Mouse (Mus musculus) liver, embryonic 13.5 days (tissue): ENCODE data around the gene Ebf1. TPM values are rescaled to one million over a fixed set of nuclear protein-coding genes. Genes with fewer than 3 reads are reported as not detected.

Source experiments
- ATAC-seq: fragments of 200-750 bp; cut with Nextera tagmentation; 2 replicates; pipeline ENCODE4 v1.8.0; 2017; ENCODE audit warnings: low read depth, mild to moderate bottlenecking, moderate number of reproducible peaks, moderate library complexity
- DNase-seq: peaks from one replicate; pipeline ENCODE4 v3.0.0; 2022
- H3K27ac ChIP-seq: fragments of 300-500 bp; sonication (generic); 2 replicates; pipeline ENCODE4 v1.5.1; 2015; ENCODE audit warnings: moderate library complexity, mild to moderate bottlenecking, inconsistent platforms
- H3K27me3 ChIP-seq: fragments of 300-500 bp; sonication (generic); 2 replicates; pipeline ENCODE4 v1.6.1; 2015; ENCODE audit warnings: mild to moderate bottlenecking, inconsistent platforms
- H3K36me3 ChIP-seq: fragments of 300-500 bp; sonication (generic); 2 replicates; pipeline ENCODE4 v1.6.1; 2015; ENCODE audit warnings: mild to moderate bottlenecking, inconsistent platforms
- H3K4me1 ChIP-seq: fragments of 300-500 bp; sonication (generic); replicated peaks from 2 replicates; pipeline ENCODE4 v1.6.1; 2015; ENCODE audit warnings: inconsistent platforms
- H3K4me2 ChIP-seq: fragments of 300-500 bp; sonication (generic); 2 replicates; pipeline ENCODE4 v1.6.1; 2015; ENCODE audit warnings: inconsistent platforms, mild to moderate bottlenecking, moderate library complexity
- H3K4me3 ChIP-seq: fragments of 300-500 bp; sonication (generic); replicated peaks from 2 replicates; pipeline ENCODE4 v1.5.1; 2015; ENCODE audit warnings: mild to moderate bottlenecking, inconsistent platforms
- H3K9ac ChIP-seq: fragments of 300-500 bp; sonication (generic); 2 replicates; pipeline ENCODE4 v1.6.1; 2015; ENCODE audit warnings: mild to moderate bottlenecking, inconsistent platforms
- H3K9me3 ChIP-seq: fragments of 300-500 bp; sonication (generic); replicated peaks from 2 replicates; pipeline ENCODE4 v1.6.1; 2016; ENCODE audit warnings: inconsistent platforms
- WGBS: fragments of 180-500 bp; shearing (Covaris S2); methylation state at CpG from one replicate; pipeline ENCODE4 v1.1.7; 2015; ENCODE audit not compliant: insufficient replicate concordance; 5-methylcytosine and 5-hydroxymethylcytosine counted together
- polyA plus RNA-seq: library from polyadenylated mRNA; unstranded; fragments of >200 nt; fragmentation: Nextera tagmentation; extraction: Ambion mirVana; gene quantifications from 2 replicates; pipeline ENCODE4 v1.2.1, GENCODE M21; 2015

Gene Ebf1
- polyA plus RNA-seq, 1 experiment from 2014 or later = 0.31 TPM

DNA sequence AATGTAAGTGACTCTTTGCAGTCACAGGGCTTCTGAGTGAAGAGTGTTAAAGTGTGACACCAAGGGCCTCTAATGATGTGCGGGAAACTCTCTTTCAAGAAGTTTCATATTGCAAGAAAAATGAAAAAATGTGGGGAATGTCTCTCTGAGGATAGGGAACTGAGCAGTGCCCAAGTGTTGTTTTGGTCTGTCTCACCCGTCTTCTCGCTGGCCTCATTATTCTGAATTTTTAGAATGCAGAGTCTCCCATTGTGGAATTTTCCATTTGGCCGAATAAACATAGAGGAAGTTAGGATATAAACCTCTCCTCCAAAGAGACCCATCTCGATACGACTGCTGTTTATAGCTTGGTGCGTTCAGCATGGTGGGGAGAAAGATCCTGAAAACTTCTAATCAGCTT lies 367.3 kb downstream of the Ebf1 start:
- Histone ChIP-seq H3K4me2 (no peak overlapping the region), H3K4me1 (no peaks in the 10 kb centered on the region), H3K4me3 (no peak overlapping the region), H3K9me3 (no peaks in the 10 kb centered on the region), H3K27ac (no peak overlapping the region), H3K9ac (no peak overlapping the region), H3K27me3 (no peaks in the 10 kb centered on the region), H3K36me3 (no peaks in the 10 kb centered on the region)
- DNase-seq = no peak
- WGBS = 63% methylated on average over 7 of the region's 7 CpGs
- ATAC-seq = no peak

GRCm38 (mm10) chr11:44987796-44988195 lies 370.7 kb downstream of the Ebf1 start:
- no peak overlapping the region for H3K4me2 ChIP-seq
- ATAC-seq (no peak), DNase-seq (no peak)
- no peak overlapping the region for H3K27ac ChIP-seq
- H3K4me1 ChIP-seq = no peaks in the 10 kb centered on the region
- H3K36me3 ChIP-seq = no peaks in the 10 kb centered on the region
- H3K9me3 ChIP-seq = no peaks in the 10 kb centered on the region
- no peak overlapping the region for H3K9ac ChIP-seq
- no peak overlapping the region for H3K4me3 ChIP-seq
- WGBS = 38% methylated on average over 4 of the region's 4 CpGs
- no peaks in the 10 kb centered on the region for H3K27me3 ChIP-seq

- DNase-seq = no peak
- Histone ChIP-seq H3K36me3 (no peaks in the 10 kb centered on the region), H3K4me1 (no peaks in the 10 kb centered on the region), H3K9ac (no peak overlapping the region), H3K9me3 (no peaks in the 10 kb centered on the region), H3K27ac (no peak overlapping the region), H3K27me3 (no peaks in the 10 kb centered on the region), H3K4me3 (no peak overlapping the region), H3K4me2 (no peak overlapping the region)
- WGBS = 54% methylated on average over 5 of the region's 5 CpGs
- no peak for ATAC-seq
These were observed 385.7 kb downstream of the Ebf1 start for GRCm38 (mm10) chr11:45002681-45003286.

DNA sequence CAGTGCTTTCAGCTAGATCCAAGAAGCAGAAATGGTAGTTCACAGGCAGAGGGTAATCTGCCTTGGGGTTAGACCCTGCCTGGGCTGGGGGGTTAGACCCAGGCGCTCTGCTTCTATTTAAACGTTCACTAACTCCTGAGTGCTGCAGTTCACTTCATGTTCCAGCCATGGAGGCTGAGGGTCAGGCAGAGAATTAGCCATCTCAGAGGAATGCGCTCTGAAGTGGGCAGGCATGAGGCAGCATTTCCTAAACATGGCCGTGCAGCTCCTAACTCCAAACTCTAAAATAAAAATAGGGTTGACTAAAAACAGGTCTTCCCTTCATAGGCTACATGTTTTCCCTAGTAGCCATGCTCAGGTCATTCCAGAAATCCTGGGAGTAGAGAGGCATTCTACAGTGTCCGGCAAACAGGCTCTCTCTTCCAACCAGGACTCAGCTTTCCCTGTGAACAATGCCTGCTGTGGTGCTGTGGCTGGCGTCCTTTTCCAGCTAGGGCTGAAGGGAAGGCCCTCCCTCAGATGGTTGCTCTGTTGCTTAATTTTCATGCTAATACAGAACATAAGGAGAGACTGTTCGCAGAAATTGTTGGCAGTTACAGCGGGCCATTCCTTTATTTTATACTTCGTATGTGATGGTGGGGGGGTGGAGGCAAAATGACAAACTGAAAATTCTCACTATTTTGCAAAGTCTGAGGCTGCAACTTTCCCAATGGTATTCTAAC lies 386.8 kb downstream of the Ebf1 start:
- no peaks in the 10 kb centered on the region for H3K4me1 ChIP-seq
- H3K36me3 ChIP-seq = no peaks in the 10 kb centered on the region
- no peak overlapping the region for H3K9ac ChIP-seq
- no peaks in the 10 kb centered on the region for H3K9me3 ChIP-seq
- DNase-seq (no peak), ATAC-seq (no peak)
- no peaks in the 10 kb centered on the region for H3K27me3 ChIP-seq
- no peak overlapping the region for H3K27ac ChIP-seq
- no peak overlapping the region for H3K4me2 ChIP-seq
- 59% methylated on average over 9 of the region's 9 CpGs for WGBS
- no peak overlapping the region for H3K4me3 ChIP-seq

DNA sequence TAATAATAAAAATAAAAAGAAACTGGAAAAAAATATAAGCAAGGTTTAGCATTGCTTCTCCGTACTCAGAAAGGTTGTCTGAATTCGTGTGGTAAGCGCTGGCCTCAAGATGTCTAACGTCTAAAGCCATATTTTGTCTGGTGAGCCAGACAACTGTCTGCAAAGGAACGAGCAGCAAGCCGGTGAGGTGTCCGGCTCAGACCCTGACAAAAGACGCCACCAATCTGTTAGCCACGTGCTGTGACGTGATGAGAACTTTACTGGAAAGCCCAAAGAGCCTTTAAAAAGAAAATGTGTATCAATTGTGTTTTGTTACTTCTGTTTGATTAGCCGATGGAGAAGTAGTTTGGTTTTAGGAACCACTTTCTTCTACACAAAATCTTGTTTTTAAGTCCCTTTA lies 390.2 kb downstream of the Ebf1 start:
- Histone ChIP-seq H3K4me1 (no peaks in the 10 kb centered on the region), H3K36me3 (no peaks in the 10 kb centered on the region), H3K4me3 (no peak overlapping the region), H3K9me3 (no peaks in the 10 kb centered on the region), H3K9ac (no peak overlapping the region), H3K27ac (no peak overlapping the region), H3K4me2 (no peak overlapping the region), H3K27me3 (no peaks in the 10 kb centered on the region)
- DNase-seq = no peak
- 70% methylated on average over 11 of the region's 11 CpGs for WGBS
- no peak for ATAC-seq

DNA sequence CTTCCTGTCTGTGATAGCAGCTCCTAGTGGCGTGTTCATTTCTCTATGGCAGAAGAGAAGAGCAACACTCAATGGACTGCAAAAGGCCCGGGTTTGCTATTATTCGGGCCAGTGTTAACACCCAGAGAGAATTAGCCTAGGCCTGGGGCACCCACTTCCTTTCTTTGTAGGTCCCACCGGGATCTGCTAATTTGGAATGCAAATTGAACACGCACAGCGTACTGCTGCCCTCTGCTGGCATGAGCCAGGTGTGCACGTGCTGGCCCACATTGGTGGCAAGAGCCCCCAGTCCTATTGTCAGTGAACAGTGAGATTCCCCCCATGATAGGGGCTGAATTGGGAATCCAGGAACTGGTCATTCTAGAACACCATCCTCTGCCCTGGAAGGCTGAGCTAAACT lies 391.0 kb downstream of the Ebf1 start:
- Histone ChIP-seq H3K27ac (no peak overlapping the region), H3K4me3 (no peak overlapping the region), H3K36me3 (no peaks in the 10 kb centered on the region), H3K4me1 (no peaks in the 10 kb centered on the region), H3K27me3 (no peaks in the 10 kb centered on the region), H3K9me3 (no peaks in the 10 kb centered on the region), H3K9ac (no peak overlapping the region), H3K4me2 (peak overlapping the region; percentile 36; the same call in 1 of the 2 replicates)
- ATAC-seq (no peak), DNase-seq (peak; percentile 25)
- 4% methylated on average over 7 of the region's 7 CpGs for WGBS

- no peak for ATAC-seq
- H3K27me3 ChIP-seq = no peaks in the 10 kb centered on the region
- H3K4me1 ChIP-seq = no peaks in the 10 kb centered on the region
- no peak for DNase-seq
- no peak overlapping the region for H3K9ac ChIP-seq
- no peak overlapping the region for H3K4me2 ChIP-seq
- no peaks in the 10 kb centered on the region for H3K36me3 ChIP-seq
- WGBS = 59% methylated on average over 5 of the region's 5 CpGs
- no peaks in the 10 kb centered on the region for H3K9me3 ChIP-seq
- no peak overlapping the region for H3K4me3 ChIP-seq
- H3K27ac ChIP-seq = no peak overlapping the region
These were observed 391.6 kb downstream of the Ebf1 start for GRCm38 (mm10) chr11:45008760-45009159.

DNA sequence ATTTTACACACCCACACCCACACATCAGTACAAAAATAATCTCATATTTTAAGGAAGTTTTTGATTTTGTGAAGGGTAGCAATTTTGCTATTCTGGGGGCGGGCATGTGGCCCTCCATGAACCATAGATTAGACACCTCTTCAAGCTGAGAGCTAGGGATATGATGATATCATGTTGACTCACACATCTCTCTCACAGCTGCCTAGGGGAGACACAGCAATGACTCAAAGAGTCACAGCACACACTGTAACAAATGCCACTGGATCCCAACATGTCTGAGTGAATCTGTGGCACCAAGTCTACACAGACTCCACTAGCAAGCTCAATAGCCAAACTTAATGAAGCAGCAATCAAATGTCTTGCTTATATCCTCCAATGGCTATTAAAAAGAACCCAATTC lies 395.0 kb downstream of the Ebf1 start:
- Histone ChIP-seq H3K9me3 (no peaks in the 10 kb centered on the region), H3K27ac (no peak overlapping the region), H3K4me1 (no peaks in the 10 kb centered on the region), H3K4me2 (no peak overlapping the region), H3K27me3 (no peaks in the 10 kb centered on the region), H3K9ac (no peak overlapping the region), H3K4me3 (no peak overlapping the region), H3K36me3 (no peaks in the 10 kb centered on the region)
- 37% methylated on average over 1 of the region's 1 CpGs for WGBS
- no peak for ATAC-seq
- DNase-seq = no peak

DNA sequence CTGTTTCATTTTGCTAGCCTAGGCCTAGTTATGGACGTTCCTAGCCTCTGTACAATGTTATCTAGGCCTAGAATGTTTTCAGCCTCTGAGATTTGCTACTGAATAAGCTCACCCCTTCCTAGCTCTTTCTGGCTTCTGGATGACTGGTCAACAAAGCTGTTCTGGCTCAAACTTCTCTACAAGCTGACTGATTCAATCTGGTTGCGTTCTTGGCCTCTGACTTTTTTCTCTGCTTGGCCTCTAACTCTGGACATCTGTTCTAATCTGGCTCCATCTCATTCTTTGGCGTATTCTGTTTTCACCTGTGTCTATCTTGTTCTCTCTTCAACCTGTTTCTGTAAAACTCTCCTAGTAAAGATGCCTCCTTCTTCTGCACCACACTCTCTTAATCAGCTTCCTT lies 400.4 kb downstream of the Ebf1 start:
- no peak for DNase-seq
- WGBS = 49% methylated on average over 3 of the region's 3 CpGs
- ATAC-seq = no peak

GRCm38 (mm10) chr11:45026012-45026411 lies 408.9 kb downstream of the Ebf1 start:
- Histone ChIP-seq H3K9me3 (no peaks in the 10 kb centered on the region), H3K4me1 (no peaks in the 10 kb centered on the region), H3K9ac (no peak overlapping the region), H3K27ac (no peak overlapping the region), H3K4me2 (no peak overlapping the region), H3K36me3 (no peaks in the 10 kb centered on the region), H3K4me3 (no peak overlapping the region), H3K27me3 (no peaks in the 10 kb centered on the region)
- DNase-seq = no peak
- WGBS = 51% methylated on average over 5 of the region's 5 CpGs
- ATAC-seq = no peak

More for the DNA sequence above, 400.4 kb downstream of the Ebf1 start:
- Histone ChIP-seq H3K36me3 (no peaks in the 10 kb centered on the region), H3K9ac (no peak overlapping the region), H3K9me3 (no peaks in the 10 kb centered on the region), H3K27me3 (no peaks in the 10 kb centered on the region), H3K4me3 (no peak overlapping the region), H3K4me1 (no peaks in the 10 kb centered on the region), H3K27ac (no peak overlapping the region), H3K4me2 (no peak overlapping the region)

GRCm38 (mm10) chr11:45026674-45027073 lies 409.6 kb downstream of the Ebf1 start:
- Histone ChIP-seq H3K9me3 (no peaks in the 10 kb centered on the region), H3K27ac (no peak overlapping the region), H3K9ac (no peak overlapping the region), H3K27me3 (no peaks in the 10 kb centered on the region), H3K4me3 (no peak overlapping the region), H3K36me3 (no peaks in the 10 kb centered on the region), H3K4me1 (no peaks in the 10 kb centered on the region), H3K4me2 (no peak overlapping the region)
- DNase-seq (no peak), ATAC-seq (no peak)
- WGBS = 22% methylated on average over 11 of the region's 11 CpGs

GRCm38 (mm10) chr11:45027076-45027475 lies 410.0 kb downstream of the Ebf1 start:
- WGBS = 43% methylated on average over 7 of the region's 7 CpGs
- H3K4me1 ChIP-seq = no peaks in the 10 kb centered on the region
- H3K4me2 ChIP-seq = no peak overlapping the region
- no peak overlapping the region for H3K4me3 ChIP-seq
- no peaks in the 10 kb centered on the region for H3K36me3 ChIP-seq
- no peak overlapping the region for H3K9ac ChIP-seq
- no peaks in the 10 kb centered on the region for H3K27me3 ChIP-seq
- no peak overlapping the region for H3K27ac ChIP-seq
- no peaks in the 10 kb centered on the region for H3K9me3 ChIP-seq
- no peak for DNase-seq
- no peak for ATAC-seq
